Comparison of ENCODE assay signal across 15 mouse cellular contexts in the genomic region with DNA sequence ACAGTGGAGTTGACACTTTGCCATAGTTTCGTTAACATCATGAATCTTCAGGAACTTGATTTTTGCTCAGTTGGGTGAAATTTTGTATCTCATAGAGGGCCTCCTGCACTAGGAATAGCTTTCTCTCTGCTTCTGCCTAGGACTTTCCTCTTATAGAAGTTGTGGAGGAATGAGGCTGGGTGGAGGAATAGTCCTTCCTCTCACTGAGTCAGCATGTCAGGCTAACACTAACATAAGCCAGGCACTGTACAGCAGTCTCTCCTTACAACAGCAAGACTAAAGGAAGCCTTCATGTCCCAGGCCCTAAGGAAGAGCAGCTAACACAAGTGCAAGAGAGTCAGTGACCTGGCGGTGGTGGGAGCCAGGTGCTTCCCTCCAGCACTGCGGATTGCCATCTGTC.
"Had no signal": no experiment of that assay in that cellular context is flagged by ENCODE, and none has a peak within 500 bp of the region (broad histone marks: within the 10 kb centered on the region; RNA-seq: fewer than 3 reads in every experiment).

No protein-coding gene starts in this region.

- H3K4me2 ChIP-seq: kidney, embryonic 15.5 days; liver, embryonic 11.5 days; liver, embryonic 15.5 days; neural tube, embryonic 13.5 days; stomach, embryonic 15.5 days had no signal

- H3K9ac ChIP-seq: kidney, embryonic 15.5 days; liver, embryonic 15.5 days; neural tube, embryonic 13.5 days; stomach, embryonic 15.5 days had no signal

- H3K4me3 ChIP-seq: kidney, embryonic 15.5 days; limb, embryonic 10.5 days; liver, embryonic 15.5 days; midbrain, embryonic 10.5 days; neural tube, embryonic 13.5 days; stomach, embryonic 15.5 days had no signal

- H3K27me3 ChIP-seq: kidney, embryonic 15.5 days; liver, embryonic 15.5 days; neural tube, embryonic 13.5 days; stomach, embryonic 15.5 days had no signal

- H3K36me3 ChIP-seq: kidney, embryonic 15.5 days; limb, embryonic 10.5 days; liver, embryonic 15.5 days; midbrain, embryonic 10.5 days; neural tube, embryonic 13.5 days; stomach, embryonic 15.5 days had no signal

- H3K9me3 ChIP-seq: kidney, embryonic 15.5 days; limb, embryonic 10.5 days; liver, embryonic 15.5 days; midbrain, embryonic 10.5 days; neural tube, embryonic 13.5 days; stomach, embryonic 15.5 days had no signal

- H3K27ac ChIP-seq: limb, embryonic 10.5 days; liver, embryonic 15.5 days; midbrain, embryonic 10.5 days; stomach, embryonic 15.5 days had no signal

- H3K4me1 ChIP-seq: liver, embryonic 15.5 days had no signal

- DNase-seq: kidney, adult 18-20 months; kidney, postnatal 25 days; lung, adult 2 months; lung, postnatal 10 days; lung, postnatal 4 days; midbrain, embryonic 14.5 days; spleen, adult 18-20 months; thymus, postnatal 4 days had no signal
